Mouse (Mus musculus) MEL (cell line): ENCODE data around the gene Safb2.

Source experiments
- BHLHE40 ChIP-seq: IDR thresholded peaks from 2 replicates; pipeline ENCODE4 v1.6.1; 2012; ENCODE audit warnings: low read depth, mild to moderate bottlenecking, inconsistent platforms, low read length, improper control_type of control experiment, borderline replicate concordance
- CTCF ChIP-seq, 3 experiments: IDR thresholded peaks in 2 of 3; conservative IDR thresholded peaks in 1 of 3; 2 replicates each; pipeline ENCODE4 v1.5.1; 2011 to 2012; ENCODE audit warnings: low read length in 3 of 3, low read depth in 2 of 3, mild to moderate bottlenecking in 2 of 3, improper control_type of control experiment in 1 of 3, inconsistent platforms in 1 of 3, mixed read lengths in 1 of 3, moderate library complexity in 1 of 3; ENCODE audit not compliant: control insufficient read depth in 1 of 3, insufficient read depth in 1 of 3, poor library complexity in 1 of 3, severe bottlenecking in 1 of 3
- NELFE ChIP-seq: IDR thresholded peaks from 2 replicates; pipeline ENCODE4 v1.6.1; 2011; ENCODE audit warnings: low read depth, low read length, improper control_type of control experiment
- POLR2A ChIP-seq, 2 experiments: IDR thresholded peaks; 2 replicates each; pipeline ENCODE4 v1.6.1; 2011 to 2012; ENCODE audit warnings: low read length in 2 of 2, mild to moderate bottlenecking in 2 of 2, control low read depth in 1 of 2, improper control_type of control experiment in 1 of 2, low read depth in 1 of 2, moderate library complexity in 1 of 2; ENCODE audit not compliant: control insufficient read depth in 1 of 2, insufficient read depth in 1 of 2, poor library complexity in 1 of 2
- POLR2AphosphoS5 ChIP-seq: IDR thresholded peaks from 2 replicates; pipeline ENCODE4 v1.6.1; 2012; ENCODE audit warnings: low read depth, borderline replicate concordance, mild to moderate bottlenecking, inconsistent platforms, low read length, moderate library complexity, mixed read lengths
- SMC3 ChIP-seq: IDR thresholded peaks from 2 replicates; pipeline ENCODE4 v1.6.1; 2011; ENCODE audit warnings: low read depth, low read length, improper control_type of control experiment
- TAL1 ChIP-seq: IDR thresholded peaks from 2 replicates; pipeline ENCODE4 v1.6.1; 2012; ENCODE audit warnings: mild to moderate bottlenecking, inconsistent platforms, low read length, moderate library complexity, mixed read lengths
- TBP ChIP-seq: IDR thresholded peaks from 2 replicates; pipeline ENCODE4 v1.8.0; 2011; ENCODE audit warnings: low read depth, low read length, improper control_type of control experiment
- TCF12 ChIP-seq: IDR thresholded peaks from 2 replicates; pipeline ENCODE4 v1.6.1; 2014; ENCODE audit warnings: low read depth, mild to moderate bottlenecking, inconsistent platforms, low read length, improper control_type of control experiment, moderate library complexity
- UBTF ChIP-seq: IDR thresholded peaks from 2 replicates; pipeline ENCODE4 v1.6.1; 2012; ENCODE audit warnings: low read depth, mild to moderate bottlenecking, inconsistent platforms, low read length, improper control_type of control experiment, moderate library complexity, borderline replicate concordance; ENCODE audit not compliant: insufficient read depth

DNA sequence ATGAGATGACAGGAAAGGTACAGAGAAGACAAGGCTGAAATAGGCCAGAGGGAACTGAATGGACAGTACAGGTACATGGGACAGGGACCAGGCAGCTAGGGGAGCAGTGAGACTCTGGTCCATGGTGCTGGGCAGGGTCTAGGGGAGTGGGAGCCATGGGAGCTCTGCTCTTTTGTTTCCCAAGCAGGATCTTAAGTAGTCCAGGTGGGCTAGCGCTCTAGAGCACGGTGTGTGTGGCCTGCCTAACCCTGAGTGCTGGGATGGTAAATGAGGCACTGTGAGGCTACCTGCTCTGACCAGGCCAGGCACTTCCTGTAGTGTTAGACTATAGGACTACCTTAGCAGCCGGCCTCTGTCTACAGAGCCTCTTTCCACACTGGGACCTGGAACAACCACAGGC is 32.3 kb upstream of the Safb2 start:
- TF ChIP-seq BHLHE40 (no peak), CTCF (IDR thresholded peaks at IDR 0.05 in 2 of 3, conservative IDR thresholded peaks at IDR 0.05 in 1 of 3; ENCODE audit: control insufficient read depth in 1 of 3, insufficient read depth in 1 of 3, low read depth in 2 of 3, low read length in 3 of 3, poor library complexity in 1 of 3, severe bottlenecking in 1 of 3) (no peak), TAL1 (no peak), POLR2AphosphoS5 (no peak), TBP (no peak), TCF12 (no peak), SMC3 (no peak), POLR2A (IDR thresholded peaks at IDR 0.05; ENCODE audit: control insufficient read depth in 1 of 2, insufficient read depth in 1 of 2, low read depth in 1 of 2, low read length in 2 of 2, poor library complexity in 1 of 2) (no peak), NELFE (no peak), UBTF (no peak)
